Mouse (Mus musculus): ENCODE measurements around the gene Papolb. TPM values are rescaled to one million over a fixed set of nuclear protein-coding genes. Genes with fewer than 3 reads are reported as not detected.

The Papolb gene
- polyA plus RNA-seq, 1 experiment from 2014 or later, result 0.12 TPM

DNA sequence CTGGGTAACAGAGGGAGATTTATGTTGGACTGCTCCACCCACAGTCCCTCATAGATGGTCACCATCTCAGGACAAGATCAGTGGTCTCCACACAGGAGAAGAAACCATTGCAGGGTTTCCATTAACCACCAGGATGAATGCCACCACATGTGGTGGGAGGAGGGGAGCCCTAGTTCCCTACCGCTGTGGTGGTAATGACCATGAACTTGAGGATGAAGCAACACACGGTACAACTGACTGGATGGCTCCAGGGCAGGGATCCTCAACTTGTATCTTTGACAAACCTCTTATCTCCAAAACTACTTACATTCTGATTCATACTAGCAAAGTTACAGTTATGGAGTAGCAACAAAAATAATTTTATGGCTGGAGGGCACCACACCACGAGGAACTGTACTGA, 36.6 kb downstream of the Papolb start:
- H3K27me3 ChIP-seq (replicated peaks), result 0 out of 2 replicates have a peak, but pooled peaks cover 3% of the 10 kb centered on the region
- no peak overlapping the region for H3K9ac ChIP-seq
- no peak overlapping the region for H3K4me3 ChIP-seq
- no peak for ATAC-seq (ENCODE audit: extremely low read depth, insufficient number of reproducible peaks, low FRiP score, low TSS enrichment)
- H3K4me1 ChIP-seq, result peaks cover 17% of the 10 kb centered on the region
- 83% methylated on average over 3 of the region's 3 CpGs for WGBS
- H3K36me3 ChIP-seq, result 0 out of 2 replicates have a peak, but pooled peaks cover 8% of the 10 kb centered on the region
- no peak overlapping the region for H3K27ac ChIP-seq (replicated peaks)
- no peaks in the 10 kb centered on the region for H3K9me3 ChIP-seq
- H3K4me2 ChIP-seq, result no peak overlapping the region

DNA sequence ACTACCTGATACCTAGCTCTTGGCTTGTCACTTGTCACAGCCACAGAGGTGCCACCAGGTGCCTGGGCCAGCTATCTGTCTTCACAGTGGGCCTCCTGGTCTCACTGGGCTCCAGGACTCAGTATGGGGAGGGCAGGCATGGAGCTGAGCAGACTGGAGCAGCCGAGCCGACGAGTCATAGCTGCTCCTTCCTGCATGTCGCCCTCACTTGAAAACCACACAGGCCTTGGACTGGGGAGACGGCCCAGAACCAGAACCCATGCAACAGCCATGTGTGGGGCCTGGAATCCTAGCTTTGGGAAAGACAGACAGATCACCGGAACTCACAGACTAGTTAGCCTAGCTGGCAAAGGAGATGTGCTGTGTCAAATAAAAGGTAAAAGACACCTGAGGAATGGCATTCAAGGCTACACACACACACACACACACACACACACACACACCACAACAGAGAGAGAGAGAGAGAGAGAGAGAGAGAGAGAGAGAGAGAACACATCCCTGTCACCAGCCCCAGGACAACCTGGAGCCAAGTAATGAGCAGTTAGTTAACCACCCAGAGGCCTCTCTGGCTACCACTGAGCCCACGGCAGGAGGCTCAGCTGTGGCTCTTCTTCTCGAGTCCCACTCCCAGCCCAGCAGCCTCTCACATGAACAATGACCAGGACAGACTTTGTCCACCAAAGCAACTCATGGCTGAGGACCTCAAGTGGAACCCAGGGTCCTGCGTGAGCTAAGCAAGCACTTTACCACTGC, 39.7 kb downstream of the Papolb start:
- peaks cover 9% of the 10 kb centered on the region for H3K4me1 ChIP-seq
- H3K27me3 ChIP-seq (replicated peaks), result no peaks in the 10 kb centered on the region
- H3K27ac ChIP-seq (replicated peaks), result no peak overlapping the region
- no peak overlapping the region for H3K4me3 ChIP-seq
- H3K9me3 ChIP-seq, result no peaks in the 10 kb centered on the region
- WGBS, result 62% methylated on average over 9 of the region's 9 CpGs
- H3K36me3 ChIP-seq, result 0 out of 2 replicates have a peak, but pooled peaks cover 5% of the 10 kb centered on the region
- no peak overlapping the region for H3K9ac ChIP-seq
- H3K4me2 ChIP-seq, result no peak overlapping the region
- ATAC-seq (ENCODE audit: extremely low read depth, insufficient number of reproducible peaks, low FRiP score, low TSS enrichment), result no peak

DNA sequence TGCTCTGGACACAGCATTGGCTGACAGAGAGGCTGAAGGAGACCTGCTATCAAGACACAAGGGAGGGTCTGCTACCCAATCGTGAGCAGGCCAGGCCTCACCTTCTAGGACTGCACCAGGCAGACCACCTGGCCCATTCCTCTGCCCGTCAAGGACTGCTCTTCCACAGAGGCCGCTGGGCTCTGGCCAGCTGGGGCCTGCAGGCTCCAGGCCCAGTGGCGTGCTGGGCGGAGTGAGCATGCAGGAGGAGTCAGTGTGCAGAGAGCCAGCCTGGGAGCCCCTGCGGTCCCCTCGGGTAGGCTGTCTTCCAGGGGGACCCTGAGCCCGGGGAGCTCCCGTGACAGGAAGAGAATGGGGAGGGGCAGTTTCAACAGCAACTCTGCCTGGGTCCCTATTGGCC, 43.2 kb downstream of the Papolb start:
- H3K4me2 ChIP-seq, result no peak overlapping the region
- ATAC-seq (ENCODE audit: extremely low read depth, insufficient number of reproducible peaks, low FRiP score, low TSS enrichment), result no peak
- no peaks in the 10 kb centered on the region for H3K4me1 ChIP-seq
- no peaks in the 10 kb centered on the region for H3K27me3 ChIP-seq (replicated peaks)
- no peak overlapping the region for H3K27ac ChIP-seq (replicated peaks)
- H3K9me3 ChIP-seq, result no peaks in the 10 kb centered on the region
- H3K36me3 ChIP-seq, result 0 out of 2 replicates have a peak, but pooled peaks cover 4% of the 10 kb centered on the region
- H3K9ac ChIP-seq, result no peak overlapping the region
- WGBS, result 61% methylated on average over 9 of the region's 9 CpGs
- H3K4me3 ChIP-seq, result no peak overlapping the region

DNA sequence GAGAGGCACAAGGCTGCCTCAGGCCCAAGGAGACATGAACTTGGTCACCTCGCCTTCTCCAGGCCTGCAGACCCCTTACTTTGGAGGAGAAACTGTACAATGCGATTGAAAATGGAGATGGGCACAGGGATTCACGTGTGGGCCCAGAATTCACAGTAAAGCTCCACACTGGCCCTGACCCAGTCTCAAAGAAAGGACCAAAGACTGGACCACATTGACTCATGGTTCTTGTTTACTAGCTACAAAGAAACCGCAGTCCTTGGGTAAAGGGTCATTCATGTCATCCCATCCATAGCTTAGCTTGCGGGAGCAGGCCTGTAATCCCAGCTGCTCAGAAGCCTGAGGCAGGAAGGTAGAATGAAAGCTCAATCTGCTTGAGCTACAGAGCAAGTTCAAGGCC, 46.3 kb downstream of the Papolb start:
- Histone ChIP-seq H3K4me2 (no peak overlapping the region), H3K36me3 (0 out of 2 replicates have a peak, but pooled peaks cover 4% of the 10 kb centered on the region)
- 91% methylated on average over 5 of the region's 5 CpGs for WGBS

DNA sequence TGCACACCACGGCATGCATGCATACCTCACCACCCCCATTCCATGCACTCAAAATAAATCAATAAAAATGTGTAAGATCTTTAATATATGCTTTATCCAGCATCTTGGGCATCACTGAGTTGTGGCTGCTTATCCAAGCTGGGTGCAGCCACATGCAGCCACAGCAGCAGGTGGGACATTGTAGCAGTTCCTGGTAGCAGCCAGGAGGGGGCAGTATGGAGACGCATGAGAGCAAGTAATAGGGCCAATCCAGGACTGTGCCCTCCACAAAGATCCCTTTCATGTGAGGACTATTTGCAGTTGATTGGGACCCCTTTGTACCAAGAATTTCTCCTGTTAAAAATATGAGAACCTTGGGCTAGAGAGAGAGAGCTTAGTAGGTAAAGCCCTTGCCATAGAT, 47.4 kb downstream of the Papolb start:
- no peaks in the 10 kb centered on the region for H3K9me3 ChIP-seq
- H3K9ac ChIP-seq, result no peak overlapping the region
- peaks cover 14% of the 10 kb centered on the region for H3K4me1 ChIP-seq
- H3K4me2 ChIP-seq, result no peak overlapping the region
- H3K27me3 ChIP-seq (replicated peaks), result no peaks in the 10 kb centered on the region
- WGBS, result 52% methylated on average over 2 of the region's 2 CpGs
- H3K4me3 ChIP-seq, result no peak overlapping the region
- H3K27ac ChIP-seq (replicated peaks), result no peak overlapping the region
- ATAC-seq (ENCODE audit: extremely low read depth, insufficient number of reproducible peaks, low FRiP score, low TSS enrichment), result no peak
- 0 out of 2 replicates have a peak, but pooled peaks cover 4% of the 10 kb centered on the region for H3K36me3 ChIP-seq

More for the DNA sequence above, 46.3 kb downstream of the Papolb start:
- no peak overlapping the region for H3K9ac ChIP-seq
- no peak overlapping the region for H3K27ac ChIP-seq (replicated peaks)
- no peak for ATAC-seq (ENCODE audit: extremely low read depth, insufficient number of reproducible peaks, low FRiP score, low TSS enrichment)
- peaks cover 6% of the 10 kb centered on the region for H3K4me1 ChIP-seq
- H3K9me3 ChIP-seq, result no peaks in the 10 kb centered on the region
- no peak overlapping the region for H3K4me3 ChIP-seq
- no peaks in the 10 kb centered on the region for H3K27me3 ChIP-seq (replicated peaks)

DNA sequence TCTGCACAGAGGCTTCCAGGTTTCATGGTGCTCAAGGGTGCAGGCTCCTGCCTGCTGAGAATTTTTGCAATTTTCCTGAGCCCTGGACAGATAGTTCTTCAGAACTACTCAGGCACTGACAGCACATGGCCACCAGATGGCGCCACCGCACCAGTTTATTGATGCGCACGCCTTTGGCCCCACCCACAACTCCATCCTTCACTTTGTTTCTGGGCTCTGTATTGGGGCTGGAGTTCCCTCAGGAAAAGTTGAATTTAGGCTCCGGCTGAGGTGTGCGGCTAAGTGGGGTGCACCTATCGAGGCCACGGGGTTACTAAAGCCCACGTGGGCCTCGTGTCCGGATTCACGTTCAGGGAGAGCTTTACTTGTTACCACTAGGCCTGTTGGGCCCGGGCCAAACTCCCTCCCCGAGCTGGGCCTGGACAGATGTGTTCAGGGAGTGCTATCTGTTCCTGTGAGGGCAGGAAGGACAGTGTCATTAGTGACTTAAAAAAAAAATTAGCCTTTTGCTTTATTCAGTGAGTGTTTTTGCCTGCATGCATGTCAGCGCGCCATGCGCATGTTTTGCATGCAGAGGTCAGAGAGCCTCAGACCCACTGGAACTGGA, 50.9 kb downstream of the Papolb start:
- Histone ChIP-seq H3K27me3 (replicated peaks) (no peaks in the 10 kb centered on the region), H3K9ac (peak overlapping the region; percentile 72; the same call in 1 of the 2 replicates), H3K36me3 (peaks cover 12% of the 10 kb centered on the region; the same call in 1 of the 2 replicates), H3K4me3 (peak overlapping the region; percentile 24; the same call in 1 of the 2 replicates), H3K4me1 (peaks cover 14% of the 10 kb centered on the region), H3K9me3 (no peaks in the 10 kb centered on the region), H3K27ac (replicated peaks) (no peak overlapping the region), H3K4me2 (peak overlapping the region; percentile 62)
- peak; percentile 26; the same call in 1 of the 2 replicates for ATAC-seq (ENCODE audit: extremely low read depth, insufficient number of reproducible peaks, low FRiP score, low TSS enrichment)
- WGBS, result 29% methylated on average over 17 of the region's 17 CpGs

DNA sequence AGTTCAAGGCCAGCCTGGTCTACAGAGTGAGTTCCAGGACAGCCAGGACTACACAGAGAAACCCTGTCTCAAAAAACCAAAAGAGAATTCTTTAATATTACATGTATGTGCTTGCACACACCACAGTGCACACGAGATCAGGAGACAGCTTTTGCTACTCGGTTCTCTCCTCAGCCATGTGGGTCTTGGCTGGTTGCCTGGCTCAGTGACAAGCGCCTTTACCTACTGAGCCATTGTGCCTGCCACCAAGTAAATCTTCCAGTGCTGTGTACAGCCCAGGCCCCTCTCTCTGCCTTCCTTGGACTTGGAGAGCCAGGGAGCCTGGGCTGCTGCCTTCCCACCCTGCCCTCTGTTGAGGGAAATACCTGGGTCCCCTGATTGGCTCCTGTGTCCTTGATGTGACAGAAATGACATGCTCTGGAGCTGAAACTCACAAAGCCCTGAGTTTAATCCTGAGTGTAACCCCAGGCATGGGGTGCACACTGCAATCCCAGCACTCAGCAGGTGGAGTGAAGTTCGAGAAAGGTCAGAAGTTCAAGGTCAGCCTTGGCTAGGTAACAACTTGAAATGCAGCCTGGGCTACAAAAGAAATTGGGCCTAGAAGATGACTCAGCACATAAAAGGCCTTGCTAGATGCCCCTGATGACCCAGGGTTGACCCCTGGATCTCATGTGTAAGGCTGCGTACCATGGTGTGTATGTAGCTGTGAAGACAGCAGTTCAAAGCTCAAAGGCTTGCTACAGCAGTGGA, 51.8 kb downstream of the Papolb start:
- H3K4me3 ChIP-seq, result no peak overlapping the region
- H3K36me3 ChIP-seq, result peaks cover 12% of the 10 kb centered on the region; the same call in 1 of the 2 replicates
- peaks cover 14% of the 10 kb centered on the region for H3K4me1 ChIP-seq
- no peaks in the 10 kb centered on the region for H3K27me3 ChIP-seq (replicated peaks)
- no peak overlapping the region for H3K27ac ChIP-seq (replicated peaks)
- 71% methylated on average over 5 of the region's 5 CpGs for WGBS
- no peak for ATAC-seq (ENCODE audit: extremely low read depth, insufficient number of reproducible peaks, low FRiP score, low TSS enrichment)
- H3K9me3 ChIP-seq, result no peaks in the 10 kb centered on the region
- no peak overlapping the region for H3K4me2 ChIP-seq
- H3K9ac ChIP-seq, result no peak overlapping the region

DNA sequence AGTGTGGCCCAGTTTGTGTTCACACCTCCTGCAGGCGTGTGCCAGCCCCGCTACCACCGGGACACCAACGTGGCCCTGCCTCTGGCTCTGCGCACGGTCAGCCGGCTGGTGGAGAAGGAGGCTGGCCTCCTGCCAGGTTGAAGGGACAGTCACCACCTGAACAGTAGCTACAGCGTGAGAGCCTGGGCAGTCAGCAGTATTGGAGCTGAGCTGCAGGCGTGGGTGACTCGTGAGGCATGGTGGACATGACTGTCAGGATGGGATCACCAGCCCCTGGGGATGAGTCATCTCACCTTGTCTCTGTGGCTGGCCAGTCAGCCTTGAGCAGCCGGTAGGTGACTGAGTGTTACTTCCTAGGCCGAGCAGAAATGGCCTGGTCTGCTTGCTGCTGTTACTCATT, 52.5 kb downstream of the Papolb start:
- Histone ChIP-seq H3K9me3 (no peaks in the 10 kb centered on the region), H3K36me3 (peaks cover 16% of the 10 kb centered on the region), H3K4me1 (peaks cover 14% of the 10 kb centered on the region), H3K27ac (replicated peaks) (no peak overlapping the region), H3K4me3 (no peak overlapping the region), H3K9ac (no peak overlapping the region), H3K27me3 (replicated peaks) (no peaks in the 10 kb centered on the region), H3K4me2 (no peak overlapping the region)
- ATAC-seq (ENCODE audit: extremely low read depth, insufficient number of reproducible peaks, low FRiP score, low TSS enrichment), result no peak
- WGBS, result 66% methylated on average over 12 of the region's 12 CpGs

Other genes starting within 250 kb of the Papolb start
- 3.4 and 4.3 TPM in 2 replicates for gene Foxk1, start 128.6 kb downstream of the Papolb start, polyA plus RNA-seq (2015; fragmentation: Nextera tagmentation; extraction: Ambion mirVana)
- 6.9 and 7.4 TPM in 2 replicates for gene Ap5z1, start 66.1 kb downstream of the Papolb start, polyA plus RNA-seq (2015; fragmentation: Nextera tagmentation; extraction: Ambion mirVana)
- 9.6 and 10.7 TPM in 2 replicates for gene Radil, start 21.0 kb upstream of the Papolb start, polyA plus RNA-seq (2015; fragmentation: Nextera tagmentation; extraction: Ambion mirVana)
- 0.24 and 1.0 TPM in 2 replicates for gene Mmd2, start 78.7 kb upstream of the Papolb start, polyA plus RNA-seq (2015; fragmentation: Nextera tagmentation; extraction: Ambion mirVana)
- 25.8 and 27.9 TPM in 2 replicates for gene Wipi2, start 97.6 kb upstream of the Papolb start, polyA plus RNA-seq (2015; fragmentation: Nextera tagmentation; extraction: Ambion mirVana)
- 1.7 and 2.2 TPM in 2 replicates for gene Slc29a4, start 162.4 kb upstream of the Papolb start, polyA plus RNA-seq (2015; fragmentation: Nextera tagmentation; extraction: Ambion mirVana)

Measured in heart, embryonic 13.5 days (tissue).